Mouse (Mus musculus): ENCODE data around the gene Fam189a1. TPM values are rescaled to one million over a fixed set of nuclear protein-coding genes. Genes with fewer than 3 reads are reported as not detected.

Gene Fam189a1
- polyA plus RNA-seq (2015; fragmentation: Nextera tagmentation; extraction: Ambion mirVana): 0.15 and 0.26 TPM in 2 replicates

DNA sequence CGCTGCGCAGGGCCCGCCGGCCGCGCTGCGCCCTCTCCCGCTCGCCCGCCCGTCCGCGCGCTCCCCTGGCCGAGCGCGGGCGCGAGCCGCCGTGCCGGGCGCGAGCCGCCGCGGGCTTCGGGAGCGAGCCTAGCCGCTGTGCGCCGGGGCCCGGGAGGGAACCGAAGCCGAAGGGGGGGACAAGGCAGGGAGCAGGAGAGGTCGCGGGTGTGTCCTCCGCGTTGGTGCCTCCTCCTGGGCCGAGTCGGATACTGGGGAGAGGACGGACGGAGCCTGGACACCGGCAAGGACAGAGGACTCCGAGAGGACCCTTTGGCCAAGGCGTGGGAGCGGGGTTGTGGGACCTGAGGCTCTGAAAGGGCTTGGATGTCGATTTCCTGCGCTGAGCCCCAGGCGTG is at the start of gene Fam189a1:
Fam189a1 (minus strand) TSS at position 57 of the 398 bp plus-strand sequence.
- Histone ChIP-seq H3K27me3 (ENCODE audit: control insufficient read depth, insufficient read depth, low read length) (peaks cover 50% of the 10 kb centered on the region), H3K9me3 (replicated peaks; ENCODE audit: control insufficient read depth, low read length) (peaks cover 2% of the 10 kb centered on the region), H3K9ac (ENCODE audit: low read length) (peak within 1 kb of the TSS; percentile 67), H3K36me3 (ENCODE audit: control insufficient read depth, insufficient read depth) (no peaks in the 10 kb centered on the region), H3K4me1 (ENCODE audit: control insufficient read depth, insufficient read depth, low read length) (0 out of 2 replicates have a peak, but pooled peaks cover 3% of the 10 kb centered on the region), H3K4me3 (ENCODE audit: low read length) (peak within 1 kb of the TSS; percentile 65), H3K27ac (ENCODE audit: low read length) (no peak within 1 kb of the TSS), H3K4me2 (ENCODE audit: low read depth, low read length) (peak within 1 kb of the TSS; percentile 100)
- ATAC-seq (replicated peaks; ENCODE audit: extremely low read depth, insufficient read depth, low FRiP score): peak; percentile 73
- under 1% methylated on average over 50 of the region's 50 CpGs for WGBS

GRCm38 (mm10) chr7:65206021-65206420 is 49.7 kb upstream of the Fam189a1 start:
- Histone ChIP-seq H3K27me3 (ENCODE audit: control insufficient read depth, insufficient read depth, low read length) (no peaks in the 10 kb centered on the region), H3K4me3 (ENCODE audit: low read length) (no peak overlapping the region), H3K4me2 (ENCODE audit: low read depth, low read length) (no peak overlapping the region), H3K9me3 (replicated peaks; ENCODE audit: control insufficient read depth, low read length) (peaks cover 5% of the 10 kb centered on the region; the same call in 1 of the 2 replicates), H3K27ac (ENCODE audit: low read length) (no peak overlapping the region), H3K4me1 (ENCODE audit: control insufficient read depth, insufficient read depth, low read length) (no peaks in the 10 kb centered on the region), H3K9ac (ENCODE audit: low read length) (no peak overlapping the region), H3K36me3 (ENCODE audit: control insufficient read depth, insufficient read depth) (no peaks in the 10 kb centered on the region)
- no peak for ATAC-seq (replicated peaks; ENCODE audit: extremely low read depth, insufficient read depth, low FRiP score)
- 76% methylated on average over 6 of the region's 6 CpGs for WGBS

- H3K27me3 ChIP-seq (ENCODE audit: control insufficient read depth, insufficient read depth, low read length): no peaks in the 10 kb centered on the region
- H3K9ac ChIP-seq (ENCODE audit: low read length): no peak overlapping the region
- no peaks in the 10 kb centered on the region for H3K4me1 ChIP-seq (ENCODE audit: control insufficient read depth, insufficient read depth, low read length)
- no peak for ATAC-seq (replicated peaks; ENCODE audit: extremely low read depth, insufficient read depth, low FRiP score)
- H3K36me3 ChIP-seq (ENCODE audit: control insufficient read depth, insufficient read depth): no peaks in the 10 kb centered on the region
- peaks cover 6% of the 10 kb centered on the region for H3K9me3 ChIP-seq (replicated peaks; ENCODE audit: control insufficient read depth, low read length)
- no peak overlapping the region for H3K4me3 ChIP-seq (ENCODE audit: low read length)
- no peak overlapping the region for H3K4me2 ChIP-seq (ENCODE audit: low read depth, low read length)
- 74% methylated on average over 10 of the region's 10 CpGs for WGBS
- no peak overlapping the region for H3K27ac ChIP-seq (ENCODE audit: low read length)
Measured at GRCm38 (mm10) chr7:65202719-65203118, 46.3 kb upstream of the Fam189a1 start.

DNA sequence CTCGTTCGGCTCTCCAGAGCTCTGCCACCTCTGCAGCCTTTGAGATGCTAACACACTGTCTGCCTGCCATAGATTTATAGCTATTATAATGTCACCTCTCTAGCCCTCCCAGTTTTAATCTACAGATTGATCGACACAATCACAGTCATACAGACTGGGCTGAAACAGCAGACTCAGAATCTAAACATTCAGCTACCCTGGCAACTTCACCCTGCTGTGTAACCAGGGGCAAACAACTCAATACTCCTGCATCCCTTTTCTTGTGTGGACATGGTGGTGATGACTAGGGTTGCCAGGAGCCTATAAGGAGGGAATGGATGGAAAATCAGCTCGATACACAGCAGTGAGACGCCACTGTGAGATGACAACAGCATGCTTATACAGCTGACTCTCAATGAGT is 24.3 kb upstream of the Fam189a1 start:
- Histone ChIP-seq H3K9ac (ENCODE audit: low read length) (no peak overlapping the region), H3K27ac (ENCODE audit: low read length) (no peak overlapping the region), H3K9me3 (replicated peaks; ENCODE audit: control insufficient read depth, low read length) (no peaks in the 10 kb centered on the region), H3K4me1 (ENCODE audit: control insufficient read depth, insufficient read depth, low read length) (no peaks in the 10 kb centered on the region), H3K27me3 (ENCODE audit: control insufficient read depth, insufficient read depth, low read length) (no peaks in the 10 kb centered on the region), H3K36me3 (ENCODE audit: control insufficient read depth, insufficient read depth) (no peaks in the 10 kb centered on the region), H3K4me3 (ENCODE audit: low read length) (no peak overlapping the region), H3K4me2 (ENCODE audit: low read depth, low read length) (no peak overlapping the region)
- WGBS: 55% methylated on average over 5 of the region's 5 CpGs
- ATAC-seq (replicated peaks; ENCODE audit: extremely low read depth, insufficient read depth, low FRiP score): no peak

- Histone ChIP-seq H3K36me3 (ENCODE audit: control insufficient read depth, insufficient read depth) (no peaks in the 10 kb centered on the region), H3K9me3 (replicated peaks; ENCODE audit: control insufficient read depth, low read length) (no peaks in the 10 kb centered on the region), H3K27me3 (ENCODE audit: control insufficient read depth, insufficient read depth, low read length) (no peaks in the 10 kb centered on the region), H3K9ac (ENCODE audit: low read length) (no peak overlapping the region), H3K27ac (ENCODE audit: low read length) (no peak overlapping the region), H3K4me3 (ENCODE audit: low read length) (no peak overlapping the region), H3K4me1 (ENCODE audit: control insufficient read depth, insufficient read depth, low read length) (no peaks in the 10 kb centered on the region), H3K4me2 (ENCODE audit: low read depth, low read length) (no peak overlapping the region)
- no peak for ATAC-seq (replicated peaks; ENCODE audit: extremely low read depth, insufficient read depth, low FRiP score)
- 68% methylated on average over 4 of the region's 4 CpGs for whole genome bisulfite sequencing
Measured at GRCm38 (mm10) chr7:65170762-65171161, 14.4 kb upstream of the Fam189a1 start.

GRCm38 (mm10) chr7:65157031-65158025 is 958 bp upstream of the Fam189a1 start:
- no peak overlapping the region for H3K9ac ChIP-seq (ENCODE audit: low read length)
- peaks cover 2% of the 10 kb centered on the region for H3K9me3 ChIP-seq (replicated peaks; ENCODE audit: control insufficient read depth, low read length)
- 17% methylated on average over 16 of the region's 16 CpGs for WGBS
- no peak for ATAC-seq (replicated peaks; ENCODE audit: extremely low read depth, insufficient read depth, low FRiP score)
- 0 out of 2 replicates have a peak, but pooled peaks cover 3% of the 10 kb centered on the region for H3K4me1 ChIP-seq (ENCODE audit: control insufficient read depth, insufficient read depth, low read length)
- H3K27me3 ChIP-seq (ENCODE audit: control insufficient read depth, insufficient read depth, low read length): peaks cover 50% of the 10 kb centered on the region
- no peak overlapping the region for H3K27ac ChIP-seq (ENCODE audit: low read length)
- peak overlapping the region; percentile 65 for H3K4me3 ChIP-seq (ENCODE audit: low read length)
- H3K4me2 ChIP-seq (ENCODE audit: low read depth, low read length): peak overlapping the region; percentile 100
- H3K36me3 ChIP-seq (ENCODE audit: control insufficient read depth, insufficient read depth): no peaks in the 10 kb centered on the region

- H3K27ac ChIP-seq (ENCODE audit: low read length): no peak overlapping the region
- peak; percentile 57; the same call in 1 of the 2 replicates for ATAC-seq (replicated peaks; ENCODE audit: extremely low read depth, insufficient read depth, low FRiP score)
- WGBS: under 1% methylated on average over 106 of the region's 122 CpGs
Measured at GRCm38 (mm10) chr7:65155628-65156513, 499 bp downstream of the Fam189a1 start.

GRCm38 (mm10) chr7:65154576-65154975 is 1.8 kb downstream of the Fam189a1 start:
- H3K27me3 ChIP-seq (ENCODE audit: control insufficient read depth, insufficient read depth, low read length): peaks cover 50% of the 10 kb centered on the region
- WGBS: 16% methylated on average over 7 of the region's 7 CpGs
- no peaks in the 10 kb centered on the region for H3K36me3 ChIP-seq (ENCODE audit: control insufficient read depth, insufficient read depth)
- ATAC-seq (replicated peaks; ENCODE audit: extremely low read depth, insufficient read depth, low FRiP score): no peak
- no peak overlapping the region for H3K4me3 ChIP-seq (ENCODE audit: low read length)
- no peak overlapping the region for H3K4me2 ChIP-seq (ENCODE audit: low read depth, low read length)
- no peak overlapping the region for H3K27ac ChIP-seq (ENCODE audit: low read length)
- H3K9ac ChIP-seq (ENCODE audit: low read length): no peak overlapping the region
- H3K9me3 ChIP-seq (replicated peaks; ENCODE audit: control insufficient read depth, low read length): peaks cover 2% of the 10 kb centered on the region
- H3K4me1 ChIP-seq (ENCODE audit: control insufficient read depth, insufficient read depth, low read length): 0 out of 2 replicates have a peak, but pooled peaks cover 3% of the 10 kb centered on the region

More at GRCm38 (mm10) chr7:65155628-65156513, 499 bp downstream of the Fam189a1 start:
- H3K9ac ChIP-seq (ENCODE audit: low read length): peak overlapping the region; percentile 67
- H3K4me2 ChIP-seq (ENCODE audit: low read depth, low read length): peak overlapping the region; percentile 100
- peaks cover 50% of the 10 kb centered on the region for H3K27me3 ChIP-seq (ENCODE audit: control insufficient read depth, insufficient read depth, low read length)
- H3K4me1 ChIP-seq (ENCODE audit: control insufficient read depth, insufficient read depth, low read length): 0 out of 2 replicates have a peak, but pooled peaks cover 3% of the 10 kb centered on the region
- no peaks in the 10 kb centered on the region for H3K36me3 ChIP-seq (ENCODE audit: control insufficient read depth, insufficient read depth)
- H3K4me3 ChIP-seq (ENCODE audit: low read length): peak overlapping the region; percentile 65
- H3K9me3 ChIP-seq (replicated peaks; ENCODE audit: control insufficient read depth, low read length): peaks cover 2% of the 10 kb centered on the region

Data from heart, embryonic 16.5 days (tissue).